Mouse (Mus musculus) limb, embryonic 15.5 days (tissue): ENCODE measurements around the gene Stk40. TPM values are rescaled to one million over a fixed set of nuclear protein-coding genes. Genes with fewer than 3 reads are reported as not detected.

Source experiments
- ATAC-seq: fragments of 200-750 bp; cut with Nextera tagmentation; 2 replicates; pipeline ENCODE4 v1.8.0; 2017; ENCODE audit warnings: low read depth, moderate TSS enrichment; ENCODE audit not compliant: insufficient number of reproducible peaks, low FRiP score, low TSS enrichment
- H3K27ac ChIP-seq: fragments of 300-500 bp; sonication (generic); 2 replicates; pipeline ENCODE4 v1.5.1; 2015; ENCODE audit warnings: moderate library complexity, mild to moderate bottlenecking, inconsistent platforms
- H3K27me3 ChIP-seq: fragments of 300-500 bp; sonication (generic); 2 replicates; pipeline ENCODE4 v1.6.1; 2015; ENCODE audit warnings: inconsistent platforms
- H3K36me3 ChIP-seq: fragments of 300-500 bp; sonication (generic); 2 replicates; pipeline ENCODE4 v1.6.1; 2015; ENCODE audit warnings: inconsistent platforms
- H3K4me1 ChIP-seq: fragments of 300-500 bp; sonication (generic); 2 replicates; pipeline ENCODE4 v1.6.1; 2015; ENCODE audit warnings: inconsistent platforms
- H3K4me2 ChIP-seq: fragments of 300-500 bp; sonication (generic); 2 replicates; pipeline ENCODE4 v1.6.1; 2015; ENCODE audit warnings: mild to moderate bottlenecking, inconsistent platforms
- H3K4me3 ChIP-seq: fragments of 300-500 bp; sonication (generic); 2 replicates; pipeline ENCODE4 v1.5.1; 2015; ENCODE audit warnings: mild to moderate bottlenecking, inconsistent platforms
- H3K9ac ChIP-seq: fragments of 300-500 bp; sonication (generic); 2 replicates; pipeline ENCODE4 v1.6.1; 2015; ENCODE audit warnings: inconsistent platforms
- H3K9me3 ChIP-seq: fragments of 300-500 bp; sonication (generic); 2 replicates; pipeline ENCODE4 v1.6.1; 2016; ENCODE audit warnings: inconsistent platforms
- WGBS: fragments of 180-500 bp; shearing (Covaris S2); methylation state at CpG from one replicate; pipeline ENCODE4 v1.1.7; 2015; 5-methylcytosine and 5-hydroxymethylcytosine counted together
- polyA plus RNA-seq: library from polyadenylated mRNA; unstranded; fragments of >200 nt; fragmentation: Nextera tagmentation; extraction: Ambion mirVana; gene quantifications from 2 replicates; pipeline ENCODE4 v1.2.1, GENCODE M21; 2015

Stk40 gene
- polyA plus RNA-seq, 1 experiment from 2014 or later, result 35.4 TPM

DNA sequence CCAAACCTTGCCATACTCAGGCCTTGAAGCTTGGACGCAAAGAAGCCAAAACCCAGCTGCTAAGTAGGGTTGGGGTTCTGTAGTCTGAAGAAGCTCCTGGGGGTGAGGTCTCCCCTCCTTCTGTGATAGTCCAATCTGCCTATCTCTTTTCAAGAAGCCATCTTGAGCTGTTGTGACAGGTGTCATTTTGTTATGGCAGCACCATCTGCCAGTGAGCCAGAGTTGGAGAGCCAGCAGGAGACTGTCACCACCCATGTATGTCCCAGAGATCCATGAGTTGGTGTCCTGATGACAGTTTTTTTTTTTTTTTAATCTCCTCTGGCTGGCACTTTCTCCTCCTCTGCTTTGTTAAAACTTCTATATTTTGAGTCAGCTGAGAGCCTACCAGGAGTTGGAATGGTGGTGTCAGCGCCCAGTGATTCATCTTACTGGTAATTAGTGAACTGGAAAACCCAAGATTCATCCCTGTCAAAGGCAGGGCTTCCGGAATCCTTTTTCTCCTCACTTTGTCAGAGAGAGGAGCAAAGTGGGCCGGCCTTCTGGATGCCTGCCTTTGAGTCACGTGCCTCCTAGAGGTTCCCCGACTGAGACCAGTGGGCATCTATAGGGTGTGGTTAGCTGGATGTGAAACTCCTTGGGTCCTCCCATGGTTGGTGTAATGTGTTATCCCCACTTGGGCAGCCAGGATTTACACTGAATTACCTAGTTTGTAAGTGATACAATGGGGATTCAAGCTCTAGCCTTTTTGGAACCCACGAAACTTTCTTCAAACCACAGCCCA, 1.5 kb upstream of the Stk40 start:
- Histone ChIP-seq H3K4me3 (no peak overlapping the region), H3K9me3 (no peaks in the 10 kb centered on the region), H3K4me2 (no peak overlapping the region), H3K27me3 (no peaks in the 10 kb centered on the region), H3K9ac (no peak overlapping the region), H3K27ac (peak overlapping the region; percentile 86), H3K4me1 (peaks cover 41% of the 10 kb centered on the region), H3K36me3 (peaks cover 12% of the 10 kb centered on the region)
- WGBS, result 49% methylated on average over 7 of the region's 7 CpGs
- ATAC-seq, result no peak

DNA sequence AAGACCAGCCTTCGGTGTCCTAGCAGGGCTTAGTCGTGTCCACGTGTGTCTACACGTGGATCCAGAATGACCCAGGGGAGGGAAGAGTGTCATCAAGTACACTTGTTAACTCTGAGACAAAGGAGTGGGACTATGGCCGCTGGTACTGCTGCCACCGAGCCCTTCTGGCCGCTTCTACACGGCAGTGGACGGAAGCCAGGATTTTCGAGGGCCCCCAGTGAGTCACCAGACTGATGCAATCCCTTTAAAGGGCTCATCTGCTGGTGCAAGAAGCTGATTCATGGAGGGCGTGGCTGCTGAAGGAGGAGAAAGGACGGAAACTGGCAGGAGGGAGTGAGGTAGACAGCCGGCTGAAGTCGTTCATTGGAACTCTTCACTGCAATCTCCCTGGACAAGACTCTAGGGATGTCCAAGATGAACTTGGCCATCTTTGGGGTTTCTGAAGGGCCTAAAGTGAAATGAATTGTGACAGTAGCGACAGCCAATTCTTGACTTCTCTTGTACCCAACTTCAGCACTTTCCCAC, 638 bp upstream of the Stk40 start:
- Histone ChIP-seq H3K4me3 (peak overlapping the region; percentile 84), H3K9me3 (no peaks in the 10 kb centered on the region), H3K4me1 (peaks cover 40% of the 10 kb centered on the region), H3K36me3 (peaks cover 9% of the 10 kb centered on the region), H3K27ac (peak overlapping the region; percentile 86), H3K4me2 (peak overlapping the region; percentile 85), H3K9ac (0 out of 2 replicates have a peak overlapping the region, but pooled peaks have one; percentile 18), H3K27me3 (no peaks in the 10 kb centered on the region)
- ATAC-seq, result peak; percentile 59; the same call in 1 of the 2 replicates
- 2% methylated on average over 15 of the region's 15 CpGs for WGBS

DNA sequence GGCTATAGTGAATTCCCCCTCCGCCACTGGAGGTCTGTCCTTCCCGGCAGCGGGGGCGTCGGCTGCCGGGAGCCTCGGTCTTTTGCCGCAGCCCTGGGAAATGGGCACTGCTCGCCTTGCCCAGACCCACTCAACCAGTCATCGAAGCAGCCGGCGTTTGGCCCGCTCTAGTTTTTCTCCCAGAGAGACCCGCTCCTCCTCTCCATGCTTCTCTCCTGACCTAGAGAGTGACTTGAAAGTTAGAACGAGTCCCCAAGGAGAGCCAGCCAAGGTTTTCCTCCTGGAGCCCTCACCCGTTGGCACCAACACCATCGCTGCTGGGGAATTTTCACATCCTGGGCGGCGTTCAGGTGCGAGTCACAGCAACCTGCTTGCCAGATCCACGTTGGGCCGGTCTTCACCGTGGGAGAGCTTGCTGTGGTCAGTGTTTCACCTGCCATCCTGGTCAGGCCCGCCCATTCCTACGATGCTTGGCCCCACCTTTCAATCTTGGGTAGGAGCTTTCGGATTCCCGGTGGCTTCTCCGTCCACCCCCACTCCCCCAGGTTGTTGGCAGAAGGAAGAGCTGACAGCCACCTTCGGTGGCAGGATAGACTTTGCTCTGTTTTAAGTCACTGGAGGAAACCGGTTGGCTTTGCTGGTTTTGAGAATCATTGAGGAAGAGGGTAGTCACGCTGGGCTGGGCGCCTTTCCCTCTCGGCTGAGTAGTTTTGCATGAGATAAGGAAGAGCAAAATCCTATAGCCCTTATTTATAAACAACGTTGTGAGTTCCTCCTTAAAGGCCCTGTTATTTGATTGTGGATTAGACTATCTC, 711 bp downstream of the Stk40 start:
- Histone ChIP-seq H3K27ac (peak overlapping the region; percentile 77), H3K4me2 (peak overlapping the region; percentile 85), H3K4me3 (peak overlapping the region; percentile 84), H3K9ac (peak overlapping the region; percentile 66), H3K27me3 (no peaks in the 10 kb centered on the region), H3K36me3 (no peaks in the 10 kb centered on the region; the same call in 1 of the 2 replicates), H3K9me3 (no peaks in the 10 kb centered on the region), H3K4me1 (peaks cover 42% of the 10 kb centered on the region)
- ATAC-seq, result 0 out of 2 replicates have a peak, but pooled peaks have one; percentile 5
- WGBS, result 3% methylated on average over 34 of the region's 34 CpGs

DNA sequence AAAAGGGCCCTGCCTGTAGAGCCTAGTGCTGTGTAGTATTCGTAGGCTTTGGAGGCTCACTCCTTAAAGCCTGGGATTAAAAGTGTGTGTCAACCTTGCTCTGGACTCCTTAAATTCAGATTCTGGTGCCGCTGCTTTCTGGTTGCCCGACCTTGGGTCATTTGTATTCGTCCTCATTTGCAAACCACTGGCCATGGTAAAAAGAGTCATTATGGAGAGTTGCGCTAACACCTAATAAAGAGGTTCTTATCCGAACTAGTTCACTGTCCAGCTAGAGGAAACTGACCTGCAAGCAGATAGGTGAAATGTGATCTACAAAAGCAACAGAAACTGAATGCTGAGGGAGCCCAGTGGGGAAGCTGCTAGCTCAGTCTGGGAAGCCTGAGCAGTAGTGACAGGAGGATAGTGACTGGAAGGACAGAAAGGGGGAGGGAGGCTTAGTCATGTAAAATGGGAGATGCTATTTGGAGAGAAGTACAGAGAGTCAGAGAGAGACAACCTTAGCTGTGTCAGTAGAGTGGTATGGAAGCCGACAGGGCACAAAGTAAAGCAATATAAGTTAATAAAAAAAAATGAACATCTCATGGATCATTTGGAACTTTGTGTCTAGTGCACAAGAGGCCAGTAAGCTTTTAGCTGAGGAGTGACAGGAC, 1.5 kb downstream of the Stk40 start:
- Histone ChIP-seq H3K4me1 (peaks cover 49% of the 10 kb centered on the region), H3K4me3 (peak overlapping the region; percentile 84), H3K27ac (no peak overlapping the region), H3K4me2 (peak overlapping the region; percentile 85), H3K9ac (0 out of 2 replicates have a peak overlapping the region, but pooled peaks have one; percentile 66), H3K36me3 (no peaks in the 10 kb centered on the region; the same call in 1 of the 2 replicates), H3K27me3 (no peaks in the 10 kb centered on the region), H3K9me3 (no peaks in the 10 kb centered on the region)
- ATAC-seq, result no peak
- WGBS, result 55% methylated on average over 7 of the region's 7 CpGs

DNA sequence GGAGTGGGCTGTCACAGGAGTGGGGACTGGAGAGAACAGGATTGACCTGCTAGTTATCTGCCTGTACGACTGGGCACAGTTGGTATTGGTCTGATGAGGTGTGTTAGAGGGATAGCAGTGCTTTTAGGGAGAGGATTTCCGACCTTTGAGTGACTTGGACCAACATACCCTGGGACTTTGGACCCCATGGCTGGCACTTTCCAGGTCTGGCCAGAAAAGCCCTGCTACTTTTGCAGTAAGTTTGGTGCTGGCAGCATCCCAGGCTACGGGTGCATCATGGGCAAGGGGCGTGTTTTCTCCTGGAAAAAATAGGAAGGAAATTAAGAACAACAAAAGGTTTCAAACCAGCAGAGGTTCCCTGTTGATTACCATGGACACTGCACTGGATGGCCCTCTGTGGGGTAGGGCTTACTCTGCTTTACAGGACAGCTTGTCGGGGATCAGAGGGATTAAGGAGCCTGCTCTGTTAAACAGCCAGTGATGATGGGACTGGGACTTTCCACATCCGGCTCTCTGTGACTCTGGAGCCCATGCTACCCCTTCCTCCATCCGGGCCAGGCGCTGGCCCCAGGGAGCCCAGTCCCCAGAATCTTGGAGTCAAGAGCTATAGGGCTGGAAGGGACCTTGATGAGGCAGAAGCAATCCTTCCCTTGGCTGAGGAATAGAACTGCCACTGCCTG, 4.4 kb downstream of the Stk40 start:
- ATAC-seq, result no peak
- no peaks in the 10 kb centered on the region for H3K36me3 ChIP-seq
- no peaks in the 10 kb centered on the region for H3K27me3 ChIP-seq
- no peak overlapping the region for H3K4me2 ChIP-seq
- H3K9me3 ChIP-seq, result no peaks in the 10 kb centered on the region
- no peak overlapping the region for H3K4me3 ChIP-seq
- H3K4me1 ChIP-seq, result peaks cover 54% of the 10 kb centered on the region
- no peak overlapping the region for H3K9ac ChIP-seq
- 38% methylated on average over 8 of the region's 8 CpGs for WGBS
- no peak overlapping the region for H3K27ac ChIP-seq

DNA sequence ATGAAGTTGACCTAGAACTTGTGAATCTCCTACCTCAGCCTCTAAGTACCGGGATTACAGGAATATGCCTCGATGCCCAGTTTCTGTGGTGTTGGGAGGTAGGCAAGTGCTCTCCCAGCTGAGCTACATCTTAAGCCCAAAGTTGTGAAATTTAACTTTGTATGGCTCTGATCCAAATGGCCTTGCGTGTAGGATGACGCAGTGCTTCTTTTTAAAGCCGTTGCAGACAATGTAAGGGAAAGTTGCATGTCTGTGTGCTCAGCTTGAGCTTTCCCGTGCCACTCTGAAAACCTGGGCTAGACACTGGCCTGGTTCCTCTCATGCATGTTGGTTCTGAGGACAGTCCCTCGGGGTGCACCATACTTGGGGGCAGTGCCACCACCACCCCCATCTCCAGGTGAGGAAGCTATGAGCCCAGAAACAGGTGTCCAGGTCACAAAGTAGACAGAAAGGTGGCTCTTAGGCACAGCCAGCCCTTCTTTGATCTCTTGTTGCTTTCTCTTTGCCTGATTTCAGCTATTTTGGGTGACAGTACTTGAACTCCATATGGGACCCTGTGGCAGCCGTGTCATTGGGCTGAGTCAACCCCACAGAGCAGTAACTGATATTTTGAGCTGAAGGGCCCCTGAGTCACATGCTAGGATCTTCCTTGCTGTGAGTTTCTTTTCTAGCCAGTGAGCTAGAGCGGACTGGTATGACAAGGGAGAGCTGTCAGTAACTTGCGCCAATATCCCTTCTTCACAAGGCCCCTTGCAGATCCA, 6.0 kb downstream of the Stk40 start:
- 56% methylated on average over 10 of the region's 10 CpGs for WGBS
- Histone ChIP-seq H3K4me2 (peak overlapping the region; percentile 32), H3K9ac (no peak overlapping the region)

DNA sequence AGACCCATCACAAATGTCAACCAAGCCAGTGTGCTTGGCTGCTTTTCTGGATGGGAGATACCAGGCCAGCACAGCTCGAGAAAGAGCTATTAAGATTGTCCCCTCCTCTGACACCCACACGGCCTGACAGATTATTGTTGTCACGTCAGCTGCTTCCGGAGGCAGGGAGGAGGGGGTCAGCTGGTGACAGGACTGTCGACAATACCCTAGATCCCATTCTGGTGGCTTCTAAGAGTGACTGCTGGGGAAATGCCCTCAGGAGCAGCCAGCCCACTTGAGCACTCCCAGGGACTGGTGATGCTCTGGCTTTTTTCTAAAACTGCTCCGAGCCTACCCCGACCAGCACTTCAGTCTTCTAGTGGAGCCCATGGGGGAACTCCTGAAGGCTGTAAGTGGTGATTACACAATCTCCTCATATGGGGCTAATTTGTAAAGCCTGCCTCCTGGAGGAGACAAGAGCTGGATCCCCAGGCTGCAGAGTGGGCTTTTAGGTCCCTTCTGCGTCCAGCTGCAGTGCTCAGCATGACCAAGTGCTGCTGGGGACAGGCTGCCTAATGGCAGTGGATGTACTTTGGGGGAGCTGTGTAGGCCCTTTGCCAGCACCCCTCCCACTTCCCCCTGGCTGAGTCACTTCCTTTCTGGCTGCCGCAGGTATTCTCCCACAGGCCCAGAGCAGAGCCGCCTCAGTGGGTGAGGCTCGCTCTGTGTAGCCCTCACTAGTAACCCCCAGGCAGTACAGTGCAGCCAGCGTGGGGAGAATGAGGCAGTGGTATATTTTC, 6.8 kb downstream of the Stk40 start:
- Histone ChIP-seq H3K4me2 (peak overlapping the region; percentile 32), H3K36me3 (no peaks in the 10 kb centered on the region), H3K4me3 (peak overlapping the region; percentile 11), H3K4me1 (peaks cover 48% of the 10 kb centered on the region), H3K27ac (peak overlapping the region; percentile 86), H3K9me3 (no peaks in the 10 kb centered on the region), H3K9ac (no peak overlapping the region), H3K27me3 (no peaks in the 10 kb centered on the region)
- ATAC-seq, result peak; percentile 86
- 6% methylated on average over 12 of the region's 12 CpGs for WGBS

More for the DNA sequence above, 6.0 kb downstream of the Stk40 start:
- no peaks in the 10 kb centered on the region for H3K36me3 ChIP-seq
- H3K9me3 ChIP-seq, result no peaks in the 10 kb centered on the region
- H3K4me1 ChIP-seq, result peaks cover 52% of the 10 kb centered on the region
- H3K4me3 ChIP-seq, result no peak overlapping the region
- peak overlapping the region; percentile 86 for H3K27ac ChIP-seq
- H3K27me3 ChIP-seq, result no peaks in the 10 kb centered on the region
- ATAC-seq, result no peak

DNA sequence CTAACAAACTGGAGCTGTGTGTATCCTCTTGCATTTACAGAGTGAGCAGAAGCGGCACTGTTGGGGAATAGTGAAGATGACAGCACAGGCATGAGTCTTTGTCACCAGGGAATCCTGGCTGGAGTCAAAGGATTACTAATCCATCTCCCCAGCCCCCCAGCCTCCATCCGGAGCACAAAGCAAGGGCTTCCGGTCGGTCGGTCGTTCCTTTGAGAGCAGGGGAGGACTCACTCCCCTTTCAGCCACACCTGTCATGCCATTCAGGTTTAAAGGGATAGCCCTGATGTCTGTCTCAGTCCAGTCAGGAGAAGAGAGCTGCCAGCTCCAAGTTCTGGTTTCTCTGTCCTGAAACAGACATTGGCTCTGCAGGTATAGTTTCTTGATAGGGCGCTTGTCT, 7.4 kb downstream of the Stk40 start:
- Histone ChIP-seq H3K4me3 (peak overlapping the region; percentile 11), H3K36me3 (no peaks in the 10 kb centered on the region), H3K9me3 (no peaks in the 10 kb centered on the region), H3K4me2 (peak overlapping the region; percentile 32), H3K27ac (peak overlapping the region; percentile 86), H3K9ac (no peak overlapping the region), H3K27me3 (no peaks in the 10 kb centered on the region), H3K4me1 (peaks cover 48% of the 10 kb centered on the region)
- 20% methylated on average over 7 of the region's 7 CpGs for WGBS
- ATAC-seq, result no peak

DNA sequence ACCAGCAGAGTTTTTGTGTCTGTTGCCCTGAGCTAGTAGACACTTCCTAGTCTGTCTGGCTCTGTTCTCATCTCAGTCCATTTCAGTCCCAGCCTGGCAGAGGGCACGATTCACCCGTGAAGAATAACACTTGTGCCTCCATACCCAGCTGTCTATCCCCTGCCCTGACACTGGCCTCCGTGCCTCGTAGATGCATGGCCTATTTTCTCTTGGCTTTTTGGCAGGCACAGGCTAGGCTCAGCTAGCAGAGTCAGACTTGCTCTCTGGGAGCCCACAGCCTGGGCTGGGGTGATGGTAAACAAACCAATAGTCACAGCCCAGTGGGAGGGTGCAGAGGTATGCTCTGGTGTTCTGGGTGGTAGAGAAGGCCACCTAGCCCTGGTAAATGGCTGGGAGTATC, 9.5 kb downstream of the Stk40 start:
- no peak overlapping the region for H3K4me3 ChIP-seq
- no peaks in the 10 kb centered on the region for H3K27me3 ChIP-seq
- H3K27ac ChIP-seq, result no peak overlapping the region
- no peak overlapping the region for H3K4me2 ChIP-seq
- WGBS, result 81% methylated on average over 4 of the region's 4 CpGs
- no peaks in the 10 kb centered on the region for H3K9me3 ChIP-seq
- H3K4me1 ChIP-seq, result peaks cover 39% of the 10 kb centered on the region
- ATAC-seq, result no peak
- H3K36me3 ChIP-seq, result no peaks in the 10 kb centered on the region
- H3K9ac ChIP-seq, result no peak overlapping the region

DNA sequence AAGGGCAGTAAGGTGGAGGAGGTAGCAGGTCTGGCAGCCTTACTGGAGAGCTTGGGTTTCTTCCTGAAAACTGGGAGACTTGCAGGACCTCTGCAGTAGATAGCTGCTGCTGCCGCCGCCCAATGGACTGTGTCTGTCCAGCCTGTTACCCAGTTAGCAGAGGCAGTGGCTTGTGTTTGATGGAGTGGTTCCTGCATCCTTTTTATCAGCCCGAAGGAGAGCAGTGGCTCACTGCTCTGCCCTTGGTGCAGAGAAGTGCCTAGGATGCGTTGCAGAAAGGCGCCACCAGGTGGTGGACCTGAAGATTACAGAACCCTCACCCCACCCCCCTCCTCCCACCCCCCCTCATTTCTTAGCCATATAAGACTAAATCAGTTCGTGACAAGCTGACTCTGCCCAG, 10.2 kb downstream of the Stk40 start:
- no peaks in the 10 kb centered on the region for H3K36me3 ChIP-seq
- no peaks in the 10 kb centered on the region for H3K27me3 ChIP-seq
- ATAC-seq, result no peak
- 18% methylated on average over 6 of the region's 6 CpGs for WGBS
- H3K4me2 ChIP-seq, result no peak overlapping the region
- H3K4me1 ChIP-seq, result peaks cover 36% of the 10 kb centered on the region
- H3K27ac ChIP-seq, result no peak overlapping the region
- H3K4me3 ChIP-seq, result no peak overlapping the region
- H3K9ac ChIP-seq, result no peak overlapping the region
- H3K9me3 ChIP-seq, result no peaks in the 10 kb centered on the region
